Mouse (Mus musculus): ENCODE measurements around the gene Sstr3. TPM values are rescaled to one million over a fixed set of nuclear protein-coding genes. Genes with fewer than 3 reads are reported as not detected.

Sstr3 gene
- polyA plus RNA-seq, 1 experiment from 2014 or later = 0.22 TPM

- H3K4me3 ChIP-seq = no peak overlapping the region
- H3K9me3 ChIP-seq = no peaks in the 10 kb centered on the region
- peaks cover 55% of the 10 kb centered on the region for H3K4me1 ChIP-seq (replicated peaks)
- H3K27ac ChIP-seq = 0 out of 2 replicates have a peak overlapping the region, but pooled peaks have one; percentile 23
- no peak for DNase-seq (ENCODE audit: low spot score)
- H3K36me3 ChIP-seq = no peaks in the 10 kb centered on the region
- no peaks in the 10 kb centered on the region for H3K27me3 ChIP-seq (ENCODE audit: insufficient read depth, poor library complexity, severe bottlenecking)
- 76% methylated on average over 13 of the region's 13 CpGs for WGBS
These were observed 24.3 kb downstream of the Sstr3 start for GRCm38 (mm10) chr15:78520112-78520715.

DNA sequence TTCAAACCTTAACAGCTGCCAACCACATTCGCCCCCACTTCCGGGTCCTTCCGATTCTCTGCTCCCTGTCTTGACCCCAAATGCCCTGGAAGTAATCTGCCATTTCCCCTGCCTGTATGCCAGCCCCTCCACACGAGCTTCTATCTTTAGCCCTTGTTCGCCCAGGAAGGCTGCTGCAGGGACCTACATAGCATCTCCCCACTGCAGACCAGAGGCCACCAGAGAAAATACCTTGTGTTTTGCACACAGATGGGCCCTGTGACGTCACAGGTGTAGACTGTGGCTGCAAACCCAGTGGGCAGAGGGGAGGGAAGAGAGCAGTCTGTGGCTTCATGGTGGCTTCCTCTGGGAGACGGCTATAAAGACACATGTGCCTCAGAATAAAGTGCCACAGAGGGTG, 26.3 kb downstream of the Sstr3 start:
- Histone ChIP-seq H3K9me3 (no peaks in the 10 kb centered on the region), H3K4me3 (no peak overlapping the region), H3K36me3 (no peaks in the 10 kb centered on the region), H3K27me3 (ENCODE audit: insufficient read depth, poor library complexity, severe bottlenecking) (no peaks in the 10 kb centered on the region), H3K4me1 (replicated peaks) (peaks cover 47% of the 10 kb centered on the region), H3K27ac (no peak overlapping the region)
- WGBS = 67% methylated on average over 7 of the region's 7 CpGs
- no peak for DNase-seq (ENCODE audit: low spot score)

GRCm38 (mm10) chr15:78515759-78516158, 28.7 kb downstream of the Sstr3 start:
- H3K27me3 ChIP-seq (ENCODE audit: insufficient read depth, poor library complexity, severe bottlenecking) = no peaks in the 10 kb centered on the region
- H3K36me3 ChIP-seq = no peaks in the 10 kb centered on the region
- 0 out of 2 replicates have a peak overlapping the region, but pooled peaks have one; percentile 8 for H3K27ac ChIP-seq
- no peak overlapping the region for H3K4me3 ChIP-seq
- 88% methylated on average over 6 of the region's 6 CpGs for WGBS
- peaks cover 37% of the 10 kb centered on the region for H3K4me1 ChIP-seq (replicated peaks)
- no peak for DNase-seq (ENCODE audit: low spot score)
- H3K9me3 ChIP-seq = no peaks in the 10 kb centered on the region

GRCm38 (mm10) chr15:78514393-78515146, 29.9 kb downstream of the Sstr3 start:
- Histone ChIP-seq H3K4me1 (replicated peaks) (peaks cover 38% of the 10 kb centered on the region), H3K27ac (peak overlapping the region; percentile 60), H3K27me3 (ENCODE audit: insufficient read depth, poor library complexity, severe bottlenecking) (no peaks in the 10 kb centered on the region), H3K36me3 (no peaks in the 10 kb centered on the region), H3K9me3 (no peaks in the 10 kb centered on the region), H3K4me3 (no peak overlapping the region)
- peak; percentile 79 for DNase-seq (ENCODE audit: low spot score)
- WGBS = 32% methylated on average over 7 of the region's 7 CpGs

DNA sequence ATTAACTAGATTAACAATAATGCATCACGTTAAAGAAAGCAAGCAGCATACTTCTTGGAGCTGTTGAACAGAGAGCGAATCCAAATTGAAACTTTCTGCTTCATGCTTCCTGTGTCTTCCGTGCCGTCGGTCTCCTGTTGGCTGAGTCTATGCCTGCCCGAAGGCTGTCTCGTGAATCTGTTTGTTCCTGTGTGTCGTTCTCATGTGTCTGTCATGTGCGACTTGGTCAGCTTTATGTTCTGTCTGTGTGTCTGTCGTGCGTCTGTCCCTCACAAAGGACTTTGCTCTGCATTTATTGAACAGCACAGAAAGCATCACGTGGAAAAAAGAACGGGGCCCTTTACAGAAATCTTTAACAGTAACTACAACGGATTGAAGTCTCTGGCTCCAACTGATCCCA, 31.5 kb downstream of the Sstr3 start:
- no peak for DNase-seq (ENCODE audit: low spot score)
- Histone ChIP-seq H3K4me1 (replicated peaks) (peaks cover 36% of the 10 kb centered on the region), H3K36me3 (no peaks in the 10 kb centered on the region), H3K9me3 (no peaks in the 10 kb centered on the region), H3K4me3 (no peak overlapping the region), H3K27ac (no peak overlapping the region), H3K27me3 (ENCODE audit: insufficient read depth, poor library complexity, severe bottlenecking) (no peaks in the 10 kb centered on the region)
- WGBS = 90% methylated on average over 14 of the region's 14 CpGs

GRCm38 (mm10) chr15:78511951-78512350, 32.5 kb downstream of the Sstr3 start:
- H3K4me3 ChIP-seq = no peak overlapping the region
- H3K36me3 ChIP-seq = no peaks in the 10 kb centered on the region
- no peak for DNase-seq (ENCODE audit: low spot score)
- H3K27ac ChIP-seq = peak overlapping the region; percentile 50; the same call in 1 of the 2 replicates
- no peaks in the 10 kb centered on the region for H3K9me3 ChIP-seq
- WGBS = 79% methylated on average over 7 of the region's 7 CpGs
- no peaks in the 10 kb centered on the region for H3K27me3 ChIP-seq (ENCODE audit: insufficient read depth, poor library complexity, severe bottlenecking)
- H3K4me1 ChIP-seq (replicated peaks) = peaks cover 36% of the 10 kb centered on the region

DNA sequence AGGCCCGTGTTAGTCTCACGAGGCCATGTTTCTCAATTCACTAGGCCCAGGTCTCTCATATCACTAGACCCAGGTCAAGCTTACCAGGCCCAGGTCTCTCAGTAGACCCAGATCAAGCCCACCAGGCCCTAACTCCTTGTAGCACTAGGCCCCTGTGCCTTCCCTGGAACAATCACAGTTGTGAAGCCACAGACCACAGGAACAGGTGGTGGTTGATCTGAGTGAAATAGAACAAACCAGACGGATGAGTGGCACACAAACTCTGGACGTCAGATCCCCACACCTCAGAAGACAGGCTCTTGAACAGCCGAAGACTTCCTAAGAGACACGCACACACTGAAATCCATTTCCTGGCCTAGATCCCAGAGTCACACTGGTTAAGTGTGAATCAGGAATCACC, 33.7 kb downstream of the Sstr3 start:
- no peak for DNase-seq (ENCODE audit: low spot score)
- Histone ChIP-seq H3K4me3 (no peak overlapping the region), H3K27ac (peak overlapping the region; percentile 81), H3K9me3 (no peaks in the 10 kb centered on the region), H3K4me1 (replicated peaks) (peaks cover 29% of the 10 kb centered on the region), H3K36me3 (no peaks in the 10 kb centered on the region), H3K27me3 (ENCODE audit: insufficient read depth, poor library complexity, severe bottlenecking) (no peaks in the 10 kb centered on the region)
- WGBS = 88% methylated on average over 6 of the region's 6 CpGs

DNA sequence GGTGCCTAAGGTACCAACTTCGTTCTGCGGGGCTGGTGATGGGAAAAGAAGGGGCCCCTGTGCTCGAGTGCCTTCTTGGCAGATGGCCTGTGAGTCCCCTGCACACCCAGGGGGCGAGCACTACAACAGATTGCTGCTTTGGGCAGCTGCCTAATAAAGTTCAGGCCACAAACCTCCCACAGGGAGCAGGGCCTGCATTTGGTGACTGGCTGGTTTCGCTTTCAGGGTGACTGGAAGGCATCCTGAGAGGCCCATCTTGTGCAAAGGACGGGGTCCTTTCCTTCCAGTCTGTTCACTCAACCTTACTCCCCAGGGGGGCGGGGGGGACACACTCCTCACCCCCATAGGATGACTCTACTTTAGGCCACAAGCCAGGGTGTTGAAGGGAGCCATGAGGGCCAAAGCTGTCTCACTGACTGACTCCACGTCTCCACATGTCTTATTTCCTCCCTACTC, 34.3 kb downstream of the Sstr3 start:
- H3K4me1 ChIP-seq (replicated peaks) = peaks cover 24% of the 10 kb centered on the region
- H3K27me3 ChIP-seq (ENCODE audit: insufficient read depth, poor library complexity, severe bottlenecking) = no peaks in the 10 kb centered on the region
- H3K9me3 ChIP-seq = no peaks in the 10 kb centered on the region
- 63% methylated on average over 8 of the region's 8 CpGs for WGBS
- 0 out of 2 replicates have a peak overlapping the region, but pooled peaks have one; percentile 10 for H3K4me3 ChIP-seq
- H3K36me3 ChIP-seq = no peaks in the 10 kb centered on the region
- DNase-seq (ENCODE audit: low spot score) = no peak
- peak overlapping the region; percentile 81 for H3K27ac ChIP-seq

DNA sequence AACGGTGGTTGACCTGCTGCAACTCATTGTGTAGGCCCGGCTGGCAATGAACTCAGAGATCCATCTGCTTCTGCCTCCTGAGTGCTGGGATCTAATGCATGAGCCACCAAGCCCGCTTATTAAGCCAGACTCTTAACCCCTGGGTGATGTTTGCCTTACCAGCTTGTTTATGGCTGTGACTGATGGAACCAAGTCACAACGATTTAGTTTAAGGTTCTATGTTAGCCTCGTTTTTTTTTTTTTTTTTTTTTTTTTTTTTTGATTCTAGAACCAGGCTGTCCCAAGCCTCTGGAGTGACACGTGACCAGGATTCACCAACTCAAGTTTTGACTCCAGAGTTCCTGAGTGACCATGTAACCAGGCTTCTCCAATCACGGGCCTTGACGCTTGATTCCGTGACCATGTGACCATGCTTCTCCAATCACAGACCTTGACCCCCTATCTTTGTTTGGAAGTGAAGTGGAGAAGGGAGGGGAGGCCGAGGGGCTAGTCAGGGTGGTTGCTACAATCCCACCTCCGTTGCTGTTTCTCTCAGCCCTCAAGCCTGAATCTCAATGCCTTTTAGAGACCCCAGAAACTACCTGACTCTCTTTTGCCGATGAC, 35.1 kb downstream of the Sstr3 start:
- Histone ChIP-seq H3K9me3 (peaks cover 7% of the 10 kb centered on the region; the same call in 1 of the 2 replicates), H3K4me3 (0 out of 2 replicates have a peak overlapping the region, but pooled peaks have one; percentile 10), H3K36me3 (no peaks in the 10 kb centered on the region), H3K4me1 (replicated peaks) (peaks cover 16% of the 10 kb centered on the region), H3K27ac (peak overlapping the region; percentile 81), H3K27me3 (ENCODE audit: insufficient read depth, poor library complexity, severe bottlenecking) (no peaks in the 10 kb centered on the region)
- 47% methylated on average over 12 of the region's 12 CpGs for WGBS
- peak; percentile 62 for DNase-seq (ENCODE audit: low spot score)

- H3K9me3 ChIP-seq = peaks cover 8% of the 10 kb centered on the region; the same call in 1 of the 2 replicates
- DNase-seq (ENCODE audit: low spot score) = no peak
- no peak overlapping the region for H3K4me3 ChIP-seq
- WGBS = 85% methylated on average over 7 of the region's 7 CpGs
- no peaks in the 10 kb centered on the region for H3K36me3 ChIP-seq
- no peak overlapping the region for H3K27ac ChIP-seq
- H3K27me3 ChIP-seq (ENCODE audit: insufficient read depth, poor library complexity, severe bottlenecking) = no peaks in the 10 kb centered on the region
- H3K4me1 ChIP-seq (replicated peaks) = peaks cover 13% of the 10 kb centered on the region
These were observed 36.0 kb downstream of the Sstr3 start for GRCm38 (mm10) chr15:78508443-78508842.

GRCm38 (mm10) chr15:78505541-78505940, 38.9 kb downstream of the Sstr3 start:
- WGBS = 82% methylated on average over 3 of the region's 3 CpGs
- no peak overlapping the region for H3K27ac ChIP-seq
- no peaks in the 10 kb centered on the region for H3K36me3 ChIP-seq
- peaks cover 8% of the 10 kb centered on the region; the same call in 1 of the 2 replicates for H3K9me3 ChIP-seq
- H3K27me3 ChIP-seq (ENCODE audit: insufficient read depth, poor library complexity, severe bottlenecking) = no peaks in the 10 kb centered on the region
- no peak for DNase-seq (ENCODE audit: low spot score)
- peaks cover 11% of the 10 kb centered on the region for H3K4me1 ChIP-seq (replicated peaks)
- H3K4me3 ChIP-seq = no peak overlapping the region

DNA sequence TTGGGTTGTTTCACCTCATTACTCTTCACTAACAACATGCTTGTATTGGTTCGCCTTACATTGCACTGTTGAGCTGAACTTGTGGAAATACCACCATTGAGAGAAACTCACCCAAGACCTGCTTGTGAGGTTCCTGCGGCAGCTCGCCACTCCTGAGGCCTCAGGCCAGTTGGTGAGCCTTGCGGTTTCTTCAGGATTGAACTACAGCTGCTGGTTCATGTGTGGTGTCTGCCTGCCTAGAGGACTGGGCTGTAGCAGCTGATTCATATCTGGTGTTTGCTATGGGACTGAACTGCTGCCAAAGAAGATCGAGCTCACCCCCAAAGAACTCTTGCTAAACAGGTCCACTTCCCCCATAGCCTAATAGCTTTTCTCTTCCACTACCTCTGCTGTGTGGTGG, 39.7 kb downstream of the Sstr3 start:
- Histone ChIP-seq H3K9me3 (peaks cover 8% of the 10 kb centered on the region; the same call in 1 of the 2 replicates), H3K36me3 (no peaks in the 10 kb centered on the region), H3K27me3 (ENCODE audit: insufficient read depth, poor library complexity, severe bottlenecking) (no peaks in the 10 kb centered on the region), H3K27ac (no peak overlapping the region), H3K4me3 (no peak overlapping the region), H3K4me1 (replicated peaks) (peaks cover 4% of the 10 kb centered on the region)
- no peak for DNase-seq (ENCODE audit: low spot score)
- 91% methylated on average over 5 of the region's 5 CpGs for WGBS

DNA sequence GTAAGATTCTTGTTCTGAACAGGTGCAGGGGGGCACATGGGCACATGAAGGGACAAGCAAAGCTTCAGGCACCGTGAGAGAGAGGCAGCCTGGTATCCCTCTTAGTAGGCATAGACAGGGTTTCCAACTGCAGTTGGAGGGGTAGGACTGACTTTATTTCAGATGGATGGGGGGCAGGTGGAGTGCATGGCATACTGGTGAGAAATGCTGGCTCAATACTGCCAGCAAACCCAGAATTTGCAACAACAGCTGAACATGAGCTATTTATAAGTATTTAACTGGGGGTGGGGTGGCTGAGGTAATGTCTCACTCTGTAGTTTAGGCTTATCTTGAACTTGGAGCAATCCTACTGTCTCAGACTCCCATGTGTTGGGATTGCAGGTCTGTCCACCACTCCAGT, 40.5 kb downstream of the Sstr3 start:
- 78% methylated on average over 1 of the region's 1 CpGs for WGBS

More for the DNA sequence above, 40.5 kb downstream of the Sstr3 start:
- Histone ChIP-seq H3K4me3 (no peak overlapping the region), H3K27ac (no peak overlapping the region), H3K36me3 (no peaks in the 10 kb centered on the region), H3K9me3 (peaks cover 8% of the 10 kb centered on the region; the same call in 1 of the 2 replicates), H3K27me3 (ENCODE audit: insufficient read depth, poor library complexity, severe bottlenecking) (no peaks in the 10 kb centered on the region), H3K4me1 (replicated peaks) (no peaks in the 10 kb centered on the region)
- DNase-seq (ENCODE audit: low spot score) = no peak
